Mouse (Mus musculus) layer of hippocampus, adult 9-11 months (tissue): ENCODE results near the gene Phf21a.
"Not testable (repeated sequence)": the region's sequence is repeated elsewhere in the genome, so short reads cannot be mapped to it uniquely, and the experiment has no call there.

ENCODE experiments used
- DNase-seq: peaks from one replicate; pipeline ENCODE4 v3.0.0; 2022

The Phf21a gene

GRCm38 (mm10) chr2:92085721-92086120, 7.2 kb upstream of the Phf21a start:
- DNase-seq: no peak

- no peak for DNase-seq
Observed at GRCm38 (mm10) chr2:92087065-92087464, 5.9 kb upstream of the Phf21a start.

GRCm38 (mm10) chr2:92089782-92090181, 3.1 kb upstream of the Phf21a start:
- DNase-seq: no peak

GRCm38 (mm10) chr2:92093503-92093902, 586 bp downstream of the Phf21a start:
- not testable (repeated sequence) for DNase-seq

- no peak for DNase-seq
Observed at GRCm38 (mm10) chr2:92094078-92094477, 1.2 kb downstream of the Phf21a start.

GRCm38 (mm10) chr2:92100768-92101167, 7.9 kb downstream of the Phf21a start:
- no peak for DNase-seq

- no peak for DNase-seq
Observed at GRCm38 (mm10) chr2:92124523-92124922, 31.6 kb downstream of the Phf21a start.

GRCm38 (mm10) chr2:92125330-92125729, 32.4 kb downstream of the Phf21a start:
- no peak for DNase-seq

- DNase-seq: no peak
Observed at GRCm38 (mm10) chr2:92130071-92130470, 37.2 kb downstream of the Phf21a start.

- no peak for DNase-seq
Observed at GRCm38 (mm10) chr2:92138736-92139135, 45.8 kb downstream of the Phf21a start.

GRCm38 (mm10) chr2:92139365-92139764, 46.4 kb downstream of the Phf21a start:
- no peak for DNase-seq

- no peak for DNase-seq
Observed at GRCm38 (mm10) chr2:92140383-92140782, 47.5 kb downstream of the Phf21a start.

- no peak for DNase-seq
Observed at GRCm38 (mm10) chr2:92141073-92141472, 48.2 kb downstream of the Phf21a start.

GRCm38 (mm10) chr2:92143932-92144331, 51.0 kb downstream of the Phf21a start:
- no peak for DNase-seq

- not testable (repeated sequence) for DNase-seq
Observed at GRCm38 (mm10) chr2:92147925-92148750, 55.2 kb downstream of the Phf21a start.

- DNase-seq: no peak
Observed at GRCm38 (mm10) chr2:92164291-92164690, 71.4 kb downstream of the Phf21a start.

GRCm38 (mm10) chr2:92166950-92167349, 74.0 kb downstream of the Phf21a start:
- DNase-seq: no peak

- no peak for DNase-seq
Observed at GRCm38 (mm10) chr2:92171046-92171643, 78.2 kb downstream of the Phf21a start.

- DNase-seq: no peak
Observed at GRCm38 (mm10) chr2:92172300-92172699, 79.4 kb downstream of the Phf21a start.

GRCm38 (mm10) chr2:92173186-92173585, 80.3 kb downstream of the Phf21a start:
- DNase-seq: no peak

- no peak for DNase-seq
Observed at GRCm38 (mm10) chr2:92174265-92174664, 81.3 kb downstream of the Phf21a start.

GRCm38 (mm10) chr2:92175002-92175401, 82.1 kb downstream of the Phf21a start:
- DNase-seq: no peak

GRCm38 (mm10) chr2:92176292-92176691, 83.4 kb downstream of the Phf21a start:
- no peak for DNase-seq

- DNase-seq: no peak
Observed at GRCm38 (mm10) chr2:92182146-92182756, 89.3 kb downstream of the Phf21a start.
